Mouse (Mus musculus): Measurements from ENCODE around the gene Copb2.

GRCm38 (mm10) chr9:98628480-98628879 is 65.0 kb downstream of the Copb2 start:
- TF ChIP-seq POLR2A (IDR thresholded peaks at IDR 0.05; ENCODE audit: control insufficient read depth in 1 of 2, insufficient read depth in 1 of 2, low read depth in 1 of 2, low read length in 2 of 2, poor library complexity in 1 of 2) (no peak), CTCF (IDR thresholded peaks at IDR 0.05 in 2 of 3, conservative IDR thresholded peaks at IDR 0.05 in 1 of 3; ENCODE audit: control insufficient read depth in 1 of 3, insufficient read depth in 1 of 3, low read depth in 2 of 3, low read length in 3 of 3, poor library complexity in 1 of 3, severe bottlenecking in 1 of 3) (peak in 2 of 3 experiments; percentile 13 to 16; a peak in 1 of 6 replicates), POLR2AphosphoS2 (IDR thresholded peaks at IDR 0.05; ENCODE audit: low read length) (no peak), MEF2A (IDR thresholded peaks at IDR 0.05; ENCODE audit: extremely low read depth, insufficient replicate concordance, low read depth, low read length, poor library complexity, severe bottlenecking) (no peak), ZMIZ1 (IDR thresholded peaks at IDR 0.05; ENCODE audit: low read depth, low read length) (no peak), NRF1 (IDR thresholded peaks at IDR 0.05; ENCODE audit: insufficient read depth, low read depth, low read length, poor library complexity, severe bottlenecking) (no peak), ELF1 (IDR thresholded peaks at IDR 0.05; ENCODE audit: low read depth, low read length) (no peak), KAT2A (conservative IDR thresholded peaks at IDR 0.05; ENCODE audit: low read depth, low read length) (no peak), HCFC1 (IDR thresholded peaks at IDR 0.05; ENCODE audit: low read depth, low read length) (no peak), ZC3H11A (IDR thresholded peaks at IDR 0.05; ENCODE audit: low read depth, low read length) (no peak), MAFK (IDR thresholded peaks at IDR 0.05; ENCODE audit: borderline replicate concordance, low read depth, low read length) (no peak), SIN3A (IDR thresholded peaks at IDR 0.05; ENCODE audit: low read length) (no peak)

All from MEL (cell line).